Mouse (Mus musculus): ENCODE results near the gene Spint2. TPM values are rescaled to one million over a fixed set of nuclear protein-coding genes. Genes with fewer than 3 reads are reported as not detected.
A peak's percentile ranks its signal among the peaks of the same experiment; 100 is the strongest.

The Spint2 gene
- polyA plus RNA-seq (2016; fragmentation: Nextera tagmentation; extraction: Ambion mirVana): 23.8 and 25.7 TPM in 2 replicates

GRCm38 (mm10) chr7:29281201-29282073 lies at the start of gene Spint2:
TSS of gene Spint2 (minus strand) at chr7:29281912.
- 1% methylated on average over 79 of the region's 80 CpGs for WGBS
- H3K27me3 ChIP-seq: peaks cover 58% of the 10 kb centered on the region
- ATAC-seq (ENCODE audit: low FRiP score, low read depth): peak; percentile 58; the same call in 1 of the 2 replicates

GRCm38 (mm10) chr7:29328984-29329383 lies 47.3 kb upstream of the Spint2 start:
- Histone ChIP-seq H3K27me3 (no peaks in the 10 kb centered on the region), H3K27ac (replicated peaks) (no peak overlapping the region), H3K36me3 (peaks cover 44% of the 10 kb centered on the region), H3K4me1 (no peaks in the 10 kb centered on the region; the same call in 1 of the 2 replicates), H3K9me3 (no peaks in the 10 kb centered on the region), H3K4me2 (replicated peaks) (no peak overlapping the region), H3K4me3 (no peak overlapping the region), H3K9ac (replicated peaks) (no peak overlapping the region)
- 91% methylated on average over 16 of the region's 16 CpGs for WGBS
- ATAC-seq (ENCODE audit: low FRiP score, low read depth): no peak

More at GRCm38 (mm10) chr7:29281201-29282073, at the start of gene Spint2:
- Histone ChIP-seq H3K9ac (replicated peaks) (peak within 1 kb of the TSS; percentile 60), H3K9me3 (no peaks in the 10 kb centered on the region), H3K4me1 (peaks cover 18% of the 10 kb centered on the region), H3K4me2 (replicated peaks) (peak within 1 kb of the TSS; percentile 89), H3K4me3 (peak within 1 kb of the TSS; percentile 55), H3K36me3 (no peaks in the 10 kb centered on the region), H3K27ac (replicated peaks) (no peak within 1 kb of the TSS)

- H3K27me3 ChIP-seq: no peaks in the 10 kb centered on the region
- no peak overlapping the region for H3K27ac ChIP-seq (replicated peaks)
- 0 out of 2 replicates have a peak, but pooled peaks cover under 1% of the 10 kb centered on the region for H3K4me1 ChIP-seq
- H3K9me3 ChIP-seq: no peaks in the 10 kb centered on the region
- peaks cover 44% of the 10 kb centered on the region for H3K36me3 ChIP-seq
- H3K4me3 ChIP-seq: no peak overlapping the region
- no peak overlapping the region for H3K9ac ChIP-seq (replicated peaks)
- ATAC-seq (ENCODE audit: low FRiP score, low read depth): no peak
- H3K4me2 ChIP-seq (replicated peaks): no peak overlapping the region
- 91% methylated on average over 6 of the region's 6 CpGs for WGBS
Observed at GRCm38 (mm10) chr7:29327087-29327486, 45.4 kb upstream of the Spint2 start.

GRCm38 (mm10) chr7:29319337-29320307 lies 37.9 kb upstream of the Spint2 start:
- ATAC-seq (ENCODE audit: low FRiP score, low read depth): no peak
- no peaks in the 10 kb centered on the region for H3K27me3 ChIP-seq
- H3K4me1 ChIP-seq: peaks cover 68% of the 10 kb centered on the region
- no peaks in the 10 kb centered on the region for H3K9me3 ChIP-seq
- H3K27ac ChIP-seq (replicated peaks): peak overlapping the region; percentile 98
- peak overlapping the region; percentile 24; the same call in 1 of the 2 replicates for H3K9ac ChIP-seq (replicated peaks)
- 8% methylated on average over 19 of the region's 19 CpGs for WGBS
- H3K4me2 ChIP-seq (replicated peaks): peak overlapping the region; percentile 52
- peaks cover 13% of the 10 kb centered on the region for H3K36me3 ChIP-seq
- H3K4me3 ChIP-seq: peak overlapping the region; percentile 23

- WGBS: 3% methylated on average over 18 of the region's 18 CpGs
- peak overlapping the region; percentile 52 for H3K4me2 ChIP-seq (replicated peaks)
- peaks cover 18% of the 10 kb centered on the region; the same call in 1 of the 2 replicates for H3K36me3 ChIP-seq
- peaks cover 81% of the 10 kb centered on the region for H3K4me1 ChIP-seq
- peak overlapping the region; percentile 98 for H3K27ac ChIP-seq (replicated peaks)
- H3K9ac ChIP-seq (replicated peaks): peak overlapping the region; percentile 55
- H3K27me3 ChIP-seq: no peaks in the 10 kb centered on the region
- peak overlapping the region; percentile 23 for H3K4me3 ChIP-seq
- H3K9me3 ChIP-seq: no peaks in the 10 kb centered on the region
- 0 out of 2 replicates have a peak, but pooled peaks have one; percentile 1 for ATAC-seq (ENCODE audit: low FRiP score, low read depth)
Observed at GRCm38 (mm10) chr7:29318115-29318911, 36.6 kb upstream of the Spint2 start.

- Histone ChIP-seq H3K36me3 (peaks cover 21% of the 10 kb centered on the region; the same call in 1 of the 2 replicates), H3K9me3 (no peaks in the 10 kb centered on the region), H3K27me3 (no peaks in the 10 kb centered on the region), H3K4me3 (peak overlapping the region; percentile 21; the same call in 1 of the 2 replicates), H3K4me2 (replicated peaks) (peak overlapping the region; percentile 52), H3K4me1 (peaks cover 89% of the 10 kb centered on the region), H3K9ac (replicated peaks) (peak overlapping the region; percentile 55), H3K27ac (replicated peaks) (peak overlapping the region; percentile 98)
- ATAC-seq (ENCODE audit: low FRiP score, low read depth): peak; percentile 79
- 0% methylated on average over 2 of the region's 2 CpGs for WGBS
Observed at GRCm38 (mm10) chr7:29317558-29317957, 35.8 kb upstream of the Spint2 start.

GRCm38 (mm10) chr7:29316976-29317375 lies 35.3 kb upstream of the Spint2 start:
- Histone ChIP-seq H3K4me3 (peak overlapping the region; percentile 21; the same call in 1 of the 2 replicates), H3K36me3 (peaks cover 26% of the 10 kb centered on the region), H3K4me2 (replicated peaks) (peak overlapping the region; percentile 52), H3K27me3 (no peaks in the 10 kb centered on the region), H3K9me3 (no peaks in the 10 kb centered on the region), H3K9ac (replicated peaks) (peak overlapping the region; percentile 55; the same call in 1 of the 2 replicates), H3K4me1 (peaks cover 89% of the 10 kb centered on the region), H3K27ac (replicated peaks) (peak overlapping the region; percentile 98)
- WGBS: 2% methylated on average over 10 of the region's 10 CpGs
- peak; percentile 31 for ATAC-seq (ENCODE audit: low FRiP score, low read depth)

GRCm38 (mm10) chr7:29316137-29316734 lies 34.5 kb upstream of the Spint2 start:
- WGBS: 60% methylated on average over 17 of the region's 17 CpGs

GRCm38 (mm10) chr7:29314844-29315628 lies 33.3 kb upstream of the Spint2 start:
- Histone ChIP-seq H3K36me3 (peaks cover 39% of the 10 kb centered on the region), H3K4me1 (peaks cover 84% of the 10 kb centered on the region), H3K4me3 (0 out of 2 replicates have a peak overlapping the region, but pooled peaks have one; percentile 7), H3K9ac (replicated peaks) (0 out of 2 replicates have a peak overlapping the region, but pooled peaks have one; percentile 15), H3K4me2 (replicated peaks) (peak overlapping the region; percentile 14), H3K27me3 (0 out of 2 replicates have a peak, but pooled peaks cover 10% of the 10 kb centered on the region), H3K9me3 (no peaks in the 10 kb centered on the region), H3K27ac (replicated peaks) (peak overlapping the region; percentile 98)
- 0 out of 2 replicates have a peak, but pooled peaks have one; percentile 4 for ATAC-seq (ENCODE audit: low FRiP score, low read depth)
- 43% methylated on average over 13 of the region's 13 CpGs for WGBS

More at GRCm38 (mm10) chr7:29316137-29316734, 34.5 kb upstream of the Spint2 start:
- ATAC-seq (ENCODE audit: low FRiP score, low read depth): no peak
- no peaks in the 10 kb centered on the region for H3K9me3 ChIP-seq
- H3K27ac ChIP-seq (replicated peaks): peak overlapping the region; percentile 98
- H3K9ac ChIP-seq (replicated peaks): peak overlapping the region; percentile 24; the same call in 1 of the 2 replicates
- H3K4me1 ChIP-seq: peaks cover 85% of the 10 kb centered on the region
- peak overlapping the region; percentile 19; the same call in 1 of the 2 replicates for H3K4me2 ChIP-seq (replicated peaks)
- H3K36me3 ChIP-seq: peaks cover 33% of the 10 kb centered on the region
- no peak overlapping the region for H3K4me3 ChIP-seq
- H3K27me3 ChIP-seq: no peaks in the 10 kb centered on the region
